Mouse (Mus musculus) small intestine, adult 2 months (tissue): ENCODE results near the gene Pofut1. TPM values are rescaled to one million over a fixed set of nuclear protein-coding genes. Genes with fewer than 3 reads are reported as not detected.
"Not testable (repeated sequence)": the region's sequence is repeated elsewhere in the genome, so short reads cannot be mapped to it uniquely, and the experiment has no call there.

ENCODE experiments used
- H3K27ac ChIP-seq: fragments of 200-500 bp; 2 replicates; pipeline ENCODE4 v1.5.1; 2012; ENCODE audit warnings: low read depth, low read length, control low read depth, inconsistent platforms; ENCODE audit not compliant: insufficient read depth
- H3K27me3 ChIP-seq: fragments of 200-500 bp; 2 replicates; pipeline ENCODE4 v1.6.1; 2012; ENCODE audit warnings: mild to moderate bottlenecking, moderate library complexity, low read length, inconsistent platforms; ENCODE audit not compliant: control insufficient read depth, insufficient read depth
- H3K36me3 ChIP-seq: fragments of 200-500 bp; 2 replicates; pipeline ENCODE4 v1.6.1; 2012; ENCODE audit warnings: mild to moderate bottlenecking, low read length, control low read depth, inconsistent platforms; ENCODE audit not compliant: control insufficient read depth, insufficient read depth
- H3K4me1 ChIP-seq: fragments of 200-500 bp; 2 replicates; pipeline ENCODE4 v1.6.1; 2012; ENCODE audit warnings: low read length, inconsistent platforms, mixed read lengths; ENCODE audit not compliant: control insufficient read depth, insufficient read depth, insufficient read length
- H3K4me3 ChIP-seq: fragments of 200-500 bp; 2 replicates; pipeline ENCODE4 v1.5.1; 2012; ENCODE audit warnings: low read depth, mild to moderate bottlenecking, control low read depth, inconsistent platforms, low read length, moderate library complexity
- CTCF ChIP-seq: fragments of 200-500 bp; IDR thresholded peaks from 2 replicates; pipeline ENCODE4 v1.5.1; 2012; ENCODE audit warnings: low read depth, mild to moderate bottlenecking, control low read depth, inconsistent platforms, low read length, moderate library complexity, mixed read lengths; ENCODE audit not compliant: insufficient replicate concordance, insufficient read length; ENCODE audit errors: extremely low read depth
- POLR2A ChIP-seq: fragments of 200-500 bp; IDR thresholded peaks from 2 replicates; pipeline ENCODE4 v1.6.1; 2012; ENCODE audit warnings: low read depth, mild to moderate bottlenecking, control low read depth, inconsistent platforms, low read length, moderate library complexity
- WGBS: fragments of 180-500 bp; shearing (Covaris S2); methylation state at CpG from one replicate; pipeline ENCODE4 v1.1.7; 2018; 5-methylcytosine and 5-hydroxymethylcytosine counted together
- polyA plus RNA-seq: library from polyadenylated mRNA; depleted of rRNA; stranded (reverse); fragments of >200 nt; gene quantifications from 2 replicates; pipeline ENCODE4 v1.2.3, GENCODE M21; 2012

The Pofut1 gene
- polyA plus RNA-seq, 1 experiment, result 20.4 TPM

GRCm38 (mm10) chr2:153274919-153275247, 33.5 kb downstream of the Pofut1 start:
- WGBS, result 83% methylated on average over 6 of the region's 6 CpGs
- TF ChIP-seq POLR2A (no peak), CTCF (no peak)
- Histone ChIP-seq H3K27ac (no peak overlapping the region), H3K36me3 (no peaks in the 10 kb centered on the region), H3K4me3 (no peak overlapping the region), H3K27me3 (no peaks in the 10 kb centered on the region), H3K4me1 (peaks cover 4% of the 10 kb centered on the region)

GRCm38 (mm10) chr2:153275577-153275976, 34.2 kb downstream of the Pofut1 start:
- not testable (repeated sequence) for H3K36me3 ChIP-seq, H3K4me3 ChIP-seq, H3K27ac ChIP-seq, H3K27me3 ChIP-seq, H3K4me1 ChIP-seq
- WGBS, result 68% methylated on average over 3 of the region's 3 CpGs

GRCm38 (mm10) chr2:153276440-153276839, 35.1 kb downstream of the Pofut1 start:
- Histone ChIP-seq H3K27ac (no peak overlapping the region), H3K36me3 (no peaks in the 10 kb centered on the region), H3K27me3 (no peaks in the 10 kb centered on the region), H3K4me3 (no peak overlapping the region), H3K4me1 (no peaks in the 10 kb centered on the region)
- TF ChIP-seq CTCF, result no peak
- no peak for TF ChIP-seq POLR2A
- WGBS, result 87% methylated on average over 8 of the region's 8 CpGs

GRCm38 (mm10) chr2:153276846-153277245, 35.5 kb downstream of the Pofut1 start:
- H3K4me1 ChIP-seq, H3K27me3 ChIP-seq, H3K4me3 ChIP-seq, H3K36me3 ChIP-seq, H3K27ac ChIP-seq: not testable (repeated sequence)
- WGBS, result 95% methylated on average over 5 of the region's 5 CpGs

GRCm38 (mm10) chr2:153278357-153278756, 37.0 kb downstream of the Pofut1 start:
- no peaks in the 10 kb centered on the region for H3K27me3 ChIP-seq
- 79% methylated on average over 5 of the region's 5 CpGs for WGBS
- H3K36me3 ChIP-seq, result no peaks in the 10 kb centered on the region
- H3K27ac ChIP-seq, result no peak overlapping the region
- TF ChIP-seq CTCF (no peak), POLR2A (no peak)
- H3K4me3 ChIP-seq, result no peak overlapping the region
- no peaks in the 10 kb centered on the region for H3K4me1 ChIP-seq

GRCm38 (mm10) chr2:153283919-153284318, 42.6 kb downstream of the Pofut1 start:
- Histone ChIP-seq H3K4me3 (no peak overlapping the region), H3K27me3 (no peaks in the 10 kb centered on the region), H3K36me3 (no peaks in the 10 kb centered on the region), H3K4me1 (no peaks in the 10 kb centered on the region), H3K27ac (no peak overlapping the region)
- TF ChIP-seq CTCF, result no peak
- no peak for TF ChIP-seq POLR2A
- WGBS, result 91% methylated on average over 6 of the region's 6 CpGs

- H3K4me1 ChIP-seq, result no peaks in the 10 kb centered on the region
- no peak overlapping the region for H3K4me3 ChIP-seq
- TF ChIP-seq POLR2A (no peak), CTCF (no peak)
- H3K27me3 ChIP-seq, result no peaks in the 10 kb centered on the region
- 90% methylated on average over 4 of the region's 4 CpGs for WGBS
- no peaks in the 10 kb centered on the region for H3K36me3 ChIP-seq
- no peak overlapping the region for H3K27ac ChIP-seq
Measured at GRCm38 (mm10) chr2:153286524-153286923, 45.2 kb downstream of the Pofut1 start.

- no peaks in the 10 kb centered on the region for H3K27me3 ChIP-seq
- H3K4me3 ChIP-seq, result no peak overlapping the region
- 17% methylated on average over 6 of the region's 6 CpGs for whole genome bisulfite sequencing
- no peaks in the 10 kb centered on the region for H3K36me3 ChIP-seq
- H3K4me1 ChIP-seq, result peaks cover 4% of the 10 kb centered on the region; the same call in 1 of the 2 replicates
- no peak overlapping the region for H3K27ac ChIP-seq
- TF ChIP-seq POLR2A (no peak), CTCF (no peak)
Measured at GRCm38 (mm10) chr2:153287835-153288234, 46.5 kb downstream of the Pofut1 start.
